Mouse (Mus musculus) yolk sac, embryonic 10.5 days (tissue): ENCODE data around the gene Fgfbp3.
"Not testable (repeated sequence)": the region's sequence is repeated elsewhere in the genome, so short reads cannot be mapped to it uniquely, and the experiment has no call there.

ENCODE experiments used
- DNase-seq: peaks from one replicate; pipeline ENCODE4 v3.0.0-alpha.2; 2017; ENCODE audit warnings: low spot score

The Fgfbp3 gene

GRCm38 (mm10) chr19:36910424-36911045 lies 8.9 kb downstream of the Fgfbp3 start:
- no peak for DNase-seq

- peak; percentile 45 for DNase-seq
These were observed 9.6 kb downstream of the Fgfbp3 start for GRCm38 (mm10) chr19:36909676-36910292.

GRCm38 (mm10) chr19:36909150-36909549 lies 10.3 kb downstream of the Fgfbp3 start:
- DNase-seq = no peak

- DNase-seq = peak; percentile 61
These were observed 15.0 kb downstream of the Fgfbp3 start for GRCm38 (mm10) chr19:36904211-36905007.

GRCm38 (mm10) chr19:36903377-36903776 lies 16.0 kb downstream of the Fgfbp3 start:
- DNase-seq = no peak

- DNase-seq = no peak
These were observed 21.6 kb downstream of the Fgfbp3 start for GRCm38 (mm10) chr19:36897778-36898177.

GRCm38 (mm10) chr19:36896791-36897569 lies 22.4 kb downstream of the Fgfbp3 start:
- no peak for DNase-seq

GRCm38 (mm10) chr19:36891746-36892145 lies 27.7 kb downstream of the Fgfbp3 start:
- no peak for DNase-seq

GRCm38 (mm10) chr19:36887706-36888105 lies 31.7 kb downstream of the Fgfbp3 start:
- DNase-seq = no peak

- no peak for DNase-seq
These were observed 33.1 kb downstream of the Fgfbp3 start for GRCm38 (mm10) chr19:36886316-36886715.

- no peak for DNase-seq
These were observed 36.3 kb downstream of the Fgfbp3 start for GRCm38 (mm10) chr19:36883119-36883518.

GRCm38 (mm10) chr19:36878743-36879495 lies 40.5 kb downstream of the Fgfbp3 start:
- no peak for DNase-seq

GRCm38 (mm10) chr19:36877329-36877728 lies 42.1 kb downstream of the Fgfbp3 start:
- DNase-seq = no peak

- DNase-seq = no peak
These were observed 44.8 kb downstream of the Fgfbp3 start for GRCm38 (mm10) chr19:36874651-36875050.

GRCm38 (mm10) chr19:36868675-36869074 lies 50.7 kb downstream of the Fgfbp3 start:
- not testable (repeated sequence) for DNase-seq
